Mouse (Mus musculus): ENCODE results near the gene Mast1. TPM values are rescaled to one million over a fixed set of nuclear protein-coding genes. Genes with fewer than 3 reads are reported as not detected.
"Not testable (repeated sequence)": the region's sequence is repeated elsewhere in the genome, so short reads cannot be mapped to it uniquely, and the experiment has no call there.

The Mast1 gene
- total RNA-seq, 2 experiments from 2014 or later, result not detected

DNA sequence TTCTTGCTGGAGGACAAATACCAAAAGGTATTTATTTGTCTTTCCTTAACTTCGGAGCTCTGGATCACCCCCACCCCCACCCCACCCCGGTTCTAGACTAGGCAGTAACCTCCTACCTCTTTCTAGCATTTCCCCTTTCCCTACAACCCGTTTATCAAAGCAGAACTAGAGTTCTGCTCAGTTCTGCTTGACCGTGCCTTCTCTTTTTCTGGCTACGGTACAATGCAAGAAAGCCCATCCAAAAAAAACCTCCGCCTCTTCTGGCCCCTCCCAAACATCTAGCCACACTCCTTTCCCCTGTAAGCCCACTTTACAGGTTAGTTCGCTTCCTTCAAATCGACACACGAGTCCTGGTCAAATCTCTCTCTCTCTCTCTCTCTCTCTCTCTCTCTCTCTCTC lies 23.7 kb downstream of the Mast1 start:
- no peak for ATAC-seq (replicated peaks; ENCODE audit: low FRiP score, poor library complexity, severe bottlenecking)

DNA sequence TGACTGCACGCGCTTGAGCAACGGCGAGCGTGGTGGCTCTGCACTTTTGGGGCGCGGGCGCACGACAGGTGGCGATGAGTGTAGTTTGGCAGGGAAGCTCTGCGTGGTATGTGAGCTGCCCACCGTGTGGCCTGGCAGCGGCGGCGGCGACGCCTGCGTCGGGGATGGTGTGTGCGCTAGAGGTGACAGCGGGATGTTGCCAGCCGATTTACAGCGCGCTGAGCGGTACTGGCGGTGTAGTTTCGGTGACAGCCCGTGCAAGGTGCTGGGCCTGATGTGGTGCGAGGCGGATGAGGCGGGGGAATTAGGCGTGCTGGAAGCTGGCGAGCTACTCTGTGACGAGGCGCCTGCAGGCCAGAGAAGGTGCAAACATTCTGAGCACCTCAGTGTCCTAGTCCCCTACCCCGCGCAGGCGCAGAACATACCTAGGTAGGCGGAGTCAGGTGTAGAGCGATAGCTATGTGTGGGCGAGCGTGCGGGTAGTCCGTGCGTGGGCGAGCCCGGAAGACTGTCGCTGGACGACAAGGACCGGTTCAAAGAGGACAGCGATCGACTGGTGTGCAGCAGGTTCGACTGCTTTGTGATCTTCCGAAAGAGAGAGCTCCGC lies 24.2 kb downstream of the Mast1 start:
- peak; percentile 57 for ATAC-seq (replicated peaks; ENCODE audit: low FRiP score, poor library complexity, severe bottlenecking)

DNA sequence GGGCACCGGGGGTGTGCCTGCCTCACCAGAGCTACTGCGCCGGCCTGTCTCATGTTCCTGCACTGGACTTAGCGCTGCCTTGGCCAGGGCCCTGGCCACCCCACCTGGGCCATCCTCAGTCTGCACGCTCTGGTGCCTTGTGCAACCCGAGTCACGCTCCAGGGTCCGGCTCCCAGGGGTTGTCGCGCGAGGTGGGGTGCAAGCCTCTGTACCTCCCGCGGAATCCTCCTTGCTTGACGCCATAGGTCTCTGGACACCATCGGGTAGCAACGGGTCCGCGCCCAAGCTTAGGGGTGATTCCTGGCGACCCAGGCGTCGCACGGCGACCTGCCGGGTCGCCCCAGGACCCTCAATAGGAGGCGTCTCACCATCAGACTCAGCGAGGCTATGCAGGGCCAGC lies 24.8 kb downstream of the Mast1 start:
- ATAC-seq (replicated peaks; ENCODE audit: low FRiP score, poor library complexity, severe bottlenecking), result no peak

DNA sequence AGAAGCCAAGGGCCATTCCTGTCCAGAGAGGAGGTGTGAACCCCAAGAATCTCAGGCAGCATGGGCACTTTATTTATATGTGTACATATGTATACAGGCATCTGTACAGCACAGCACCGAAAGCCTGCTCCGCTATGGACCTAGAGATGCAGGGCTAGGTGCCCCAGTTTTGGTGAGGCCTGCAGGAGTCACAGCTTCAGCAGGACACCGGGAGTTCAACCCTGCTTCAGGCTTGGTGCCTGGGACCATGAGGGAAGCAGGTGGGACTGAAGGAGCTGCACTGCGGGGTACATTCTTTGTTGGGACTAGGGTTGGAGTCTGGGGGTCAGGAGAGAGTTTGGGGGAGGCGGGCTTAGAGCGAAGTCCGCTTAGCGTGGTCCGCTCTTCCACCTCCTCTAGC lies 25.3 kb downstream of the Mast1 start:
- no peak for ATAC-seq (replicated peaks; ENCODE audit: low FRiP score, poor library complexity, severe bottlenecking)

DNA sequence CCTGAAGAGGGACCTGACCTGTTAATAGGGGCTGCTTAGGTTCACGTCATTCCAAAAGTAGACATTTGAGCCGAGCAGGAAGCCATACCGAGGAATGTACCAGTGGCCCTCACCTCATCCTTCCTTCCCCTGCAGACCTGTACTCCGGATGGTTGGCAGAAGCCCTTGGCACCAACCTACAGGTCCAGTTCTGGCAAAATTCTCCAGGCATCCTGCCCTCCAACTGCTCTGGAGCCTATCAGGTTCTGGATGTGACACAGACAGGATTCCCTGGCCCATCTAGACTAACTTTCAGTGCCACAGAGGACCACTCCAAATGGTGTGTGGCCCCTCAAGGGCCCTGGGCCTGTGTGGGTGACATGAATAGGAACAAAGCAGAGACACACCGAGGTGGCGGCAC lies 26.6 kb downstream of the Mast1 start:
- ATAC-seq (replicated peaks; ENCODE audit: low FRiP score, poor library complexity, severe bottlenecking), result no peak

DNA sequence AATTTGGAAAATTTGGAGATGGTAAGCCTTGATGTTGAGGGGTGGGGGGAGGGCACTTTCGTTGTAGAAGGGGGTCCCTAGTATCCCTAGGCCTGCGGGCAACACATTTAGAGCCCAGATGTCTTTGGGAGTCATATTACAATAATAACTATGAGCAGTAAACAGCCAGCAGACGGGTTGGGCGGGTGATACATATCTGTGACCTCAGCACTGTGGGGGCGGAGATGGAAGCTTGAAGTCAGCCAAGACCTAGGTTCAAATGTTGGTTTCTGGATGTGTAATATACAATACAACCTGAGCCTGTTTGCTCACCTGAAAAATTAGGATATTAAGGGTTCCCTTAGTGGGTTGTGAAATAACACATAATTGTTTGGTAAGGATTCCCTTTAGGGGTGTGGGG lies 27.2 kb downstream of the Mast1 start:
- peak; percentile 46 for ATAC-seq (replicated peaks; ENCODE audit: low FRiP score, poor library complexity, severe bottlenecking)

DNA sequence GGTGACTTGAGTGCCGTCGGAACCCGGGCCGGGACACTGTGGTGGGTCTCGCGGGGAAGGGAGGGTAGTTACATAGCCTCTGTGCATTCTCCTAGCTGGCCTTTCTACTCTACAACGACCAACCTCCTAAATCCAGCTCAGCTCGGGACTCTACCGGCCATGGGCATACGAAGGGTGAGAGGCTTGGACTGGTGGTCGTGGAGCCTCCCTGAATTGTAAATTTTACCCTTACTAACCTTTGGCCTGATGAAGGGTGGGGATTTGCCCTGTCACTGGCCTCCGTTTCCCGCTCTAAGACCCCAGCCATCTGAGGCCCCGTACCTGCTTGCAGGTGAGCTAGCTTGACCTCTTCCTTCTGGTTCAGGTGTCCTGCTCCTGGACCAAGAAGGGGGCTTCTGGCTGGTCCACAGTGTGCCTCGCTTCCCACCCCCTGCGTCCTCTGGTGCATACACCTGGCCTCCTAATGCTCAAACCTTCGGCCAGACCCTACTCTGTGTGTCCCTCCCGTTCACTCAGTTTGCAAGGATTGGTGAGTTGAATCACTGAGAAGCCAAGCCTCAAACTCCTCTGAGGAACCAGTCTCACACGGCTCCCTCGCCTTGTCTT lies 27.9 kb downstream of the Mast1 start:
- no peak for ATAC-seq (replicated peaks; ENCODE audit: low FRiP score, poor library complexity, severe bottlenecking)

DNA sequence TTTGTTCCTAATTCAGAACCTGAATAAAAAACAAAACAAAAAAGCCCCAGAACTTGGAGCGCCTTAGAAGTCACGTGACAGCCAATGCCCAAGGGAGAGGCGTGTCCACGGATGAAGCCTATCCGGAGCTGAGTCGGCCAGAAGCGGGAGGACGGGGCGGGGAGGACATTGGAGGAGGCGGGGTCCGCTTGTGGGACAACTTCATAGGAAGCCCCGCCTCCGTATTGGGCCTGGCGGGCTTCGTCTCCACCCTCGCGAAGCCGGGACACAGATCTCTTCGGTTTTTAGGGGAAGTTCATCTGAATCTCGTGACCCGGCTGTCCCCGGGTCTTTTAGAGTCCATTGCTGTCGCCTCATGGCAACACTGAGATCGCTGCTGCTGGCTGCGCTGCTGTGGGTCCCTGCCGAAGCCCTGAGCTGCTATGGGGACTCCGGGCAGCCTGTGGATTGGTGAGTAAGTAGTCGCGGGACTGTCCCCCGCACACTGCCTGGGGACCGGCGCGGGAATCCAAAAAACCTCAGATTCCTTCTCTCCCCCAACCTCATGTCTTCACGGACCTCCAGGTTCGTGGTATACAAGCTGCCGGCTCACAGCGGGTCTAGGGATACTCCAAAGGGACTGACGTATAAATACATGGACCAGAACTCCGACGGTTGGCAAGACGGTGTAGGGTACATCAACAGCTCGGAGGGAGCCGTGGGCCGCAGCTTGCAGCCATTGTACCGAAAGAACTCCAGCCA lies 28.6 kb downstream of the Mast1 start, which contains the start of gene Dnase2a:
TSS of gene Dnase2a (plus strand) at position 140 of the 741 bp plus-strand sequence.
- ATAC-seq (replicated peaks; ENCODE audit: low FRiP score, poor library complexity, severe bottlenecking), result peak; percentile 84

DNA sequence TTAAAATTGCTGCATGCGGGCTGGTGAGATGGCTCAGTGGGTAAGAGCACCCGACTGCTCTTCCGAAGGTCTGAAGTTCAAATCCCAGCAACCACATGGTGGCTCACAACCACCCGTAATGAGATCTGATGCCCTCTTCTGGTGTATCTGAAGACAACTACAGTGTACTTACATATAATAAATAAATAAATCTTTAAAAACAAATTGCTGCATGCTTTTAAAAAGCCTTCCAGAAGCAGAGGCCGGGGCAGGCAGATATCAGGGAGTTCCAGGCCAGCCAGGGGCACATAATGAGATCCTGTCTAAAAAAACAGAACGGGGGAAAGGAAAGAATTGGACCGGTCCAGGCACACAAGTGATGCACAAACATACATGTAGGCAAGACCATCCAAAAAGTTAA lies 29.2 kb downstream of the Mast1 start:
- ATAC-seq (replicated peaks; ENCODE audit: low FRiP score, poor library complexity, severe bottlenecking), result not testable (repeated sequence)

DNA sequence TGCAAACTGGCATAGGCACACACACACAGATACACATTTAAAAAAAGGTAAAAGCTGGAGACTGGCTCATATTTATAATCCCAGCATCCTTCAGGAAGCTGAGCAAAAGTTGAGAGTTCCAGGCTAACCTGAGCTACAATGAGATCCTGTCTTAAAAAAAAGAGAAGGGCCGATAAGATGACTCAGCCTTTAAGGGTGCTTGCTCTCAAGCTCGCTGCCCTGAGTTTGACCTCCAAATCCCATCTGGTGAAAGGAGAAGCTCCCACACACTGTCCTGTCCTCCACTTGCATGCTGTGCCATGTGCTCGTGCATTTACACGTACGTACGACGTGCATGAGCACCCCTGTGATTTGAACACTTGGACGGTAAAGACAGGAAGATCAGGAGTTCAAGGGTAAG lies 29.7 kb downstream of the Mast1 start:
- no peak for ATAC-seq (replicated peaks; ENCODE audit: low FRiP score, poor library complexity, severe bottlenecking)

DNA sequence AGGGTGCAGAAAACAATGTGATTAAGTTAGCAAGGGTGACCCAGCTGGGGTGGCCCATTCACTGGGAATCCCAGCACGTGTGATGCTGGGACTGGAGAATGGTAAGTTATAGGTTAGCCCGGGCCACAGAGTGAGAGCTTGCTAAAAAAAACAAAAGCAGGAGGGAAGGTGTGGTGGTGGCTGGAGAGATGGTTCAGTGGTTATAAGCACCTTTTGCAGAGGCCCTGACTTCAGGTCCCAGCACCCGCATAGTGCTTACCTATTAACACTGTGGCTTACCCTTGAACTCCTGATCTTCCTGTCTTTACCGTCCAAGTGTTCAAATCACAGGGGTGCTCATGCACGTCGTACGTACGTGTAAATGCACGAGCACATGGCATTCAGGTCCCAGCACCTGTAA lies 30.1 kb downstream of the Mast1 start:
- ATAC-seq (replicated peaks; ENCODE audit: low FRiP score, poor library complexity, severe bottlenecking), result no peak

DNA sequence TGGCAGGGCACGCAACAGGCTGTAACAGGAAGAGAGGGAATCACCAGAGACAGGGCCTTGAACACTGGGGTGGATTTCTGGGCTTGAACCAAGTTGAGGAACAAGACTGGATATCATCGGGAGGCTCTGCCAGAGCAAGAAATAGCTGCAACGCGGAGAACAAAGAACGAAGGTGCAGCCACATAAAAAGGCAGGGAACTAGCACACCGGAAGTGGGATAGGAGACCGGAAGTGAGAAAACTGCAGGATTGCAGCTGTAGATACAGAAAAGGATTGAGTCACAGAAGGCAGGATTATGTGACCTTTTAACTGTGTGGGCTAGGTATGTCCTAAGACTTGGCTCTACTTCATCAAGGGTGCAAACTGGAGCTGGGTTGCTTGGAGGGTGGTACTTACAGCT lies 32.8 kb downstream of the Mast1 start:
- no peak for ATAC-seq (replicated peaks; ENCODE audit: low FRiP score, poor library complexity, severe bottlenecking)

DNA sequence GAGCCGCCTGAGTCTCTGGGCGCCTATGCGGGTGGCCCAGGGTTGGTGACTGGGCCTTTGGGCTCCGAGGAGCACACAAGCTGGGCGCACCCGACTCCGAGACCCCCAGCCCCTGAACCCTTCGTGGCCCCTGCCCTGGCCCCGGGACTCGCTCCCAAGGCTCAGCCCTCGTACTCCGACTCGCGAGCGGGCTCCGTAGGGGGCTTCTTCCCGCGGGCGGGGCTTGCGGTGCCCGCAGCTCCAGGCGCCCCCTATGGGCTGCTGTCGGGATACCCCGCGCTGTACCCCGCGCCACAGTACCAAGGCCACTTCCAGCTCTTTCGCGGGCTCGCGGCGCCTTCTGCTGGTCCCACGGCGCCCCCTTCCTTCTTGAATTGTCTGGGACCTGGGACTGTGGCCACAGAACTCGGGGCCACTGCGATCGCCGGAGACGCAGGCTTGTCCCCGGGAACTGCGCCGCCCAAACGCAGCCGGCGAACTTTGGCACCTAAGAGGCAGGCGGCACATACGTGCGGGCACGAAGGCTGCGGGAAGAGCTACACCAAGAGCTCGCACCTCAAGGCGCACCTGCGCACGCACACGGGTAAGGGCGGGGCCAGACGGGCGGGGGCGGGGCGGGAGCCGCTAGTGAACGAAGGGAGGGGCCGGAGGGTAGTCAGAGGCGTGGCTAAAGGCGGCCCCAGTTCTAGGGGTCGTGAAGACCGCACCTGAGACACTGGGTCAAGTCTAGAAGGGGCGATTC lies 34.1 kb downstream of the Mast1 start:
- ATAC-seq (replicated peaks; ENCODE audit: low FRiP score, poor library complexity, severe bottlenecking), result peak; percentile 64

DNA sequence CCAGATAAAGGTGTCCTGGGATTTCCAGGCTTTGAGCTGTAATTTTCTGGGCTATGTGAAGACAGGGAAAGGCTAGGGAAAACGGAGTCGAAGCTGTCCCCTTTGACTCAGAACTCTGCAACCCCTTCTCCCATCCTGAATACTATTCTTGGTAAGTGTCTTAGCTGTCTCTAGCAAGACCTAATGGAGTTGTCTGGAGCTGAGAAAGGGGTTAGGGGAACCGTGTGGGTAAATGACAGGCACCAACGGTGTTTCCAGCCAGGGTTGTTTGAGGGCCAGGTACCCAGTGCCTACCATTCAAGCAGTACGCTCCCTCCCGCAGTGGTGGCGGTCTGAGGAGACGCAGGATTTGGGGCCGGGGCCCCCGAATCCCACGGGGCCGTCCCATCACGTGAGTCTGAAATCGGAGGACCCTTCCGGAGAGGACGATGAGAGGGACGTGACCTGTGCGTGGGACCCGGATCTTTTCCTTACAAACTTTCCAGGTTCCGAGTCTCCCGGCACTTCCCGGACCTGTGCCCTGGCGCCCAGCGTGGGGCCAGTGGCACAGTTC lies 34.7 kb downstream of the Mast1 start:
- no peak for ATAC-seq (replicated peaks; ENCODE audit: low FRiP score, poor library complexity, severe bottlenecking)

DNA sequence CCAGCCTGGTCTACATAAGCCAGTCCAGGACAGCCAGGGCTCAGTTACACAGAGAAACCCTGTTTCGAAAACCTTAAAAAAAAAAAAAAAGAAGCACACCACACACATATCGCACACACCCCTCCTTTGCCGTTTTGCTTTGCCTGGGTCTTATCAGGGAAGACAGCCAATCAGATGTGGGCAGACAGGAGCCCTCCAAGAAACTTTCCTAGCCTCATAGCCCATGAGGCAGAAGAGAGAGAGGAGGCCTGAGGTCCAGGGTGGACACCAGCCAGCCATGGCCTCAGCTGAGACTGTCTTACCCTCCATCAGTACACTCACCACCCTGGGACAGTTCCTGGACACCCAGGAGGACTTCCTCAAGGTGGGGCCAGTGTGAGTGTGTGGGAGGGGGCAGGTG lies 35.4 kb downstream of the Mast1 start, which contains the start of gene Klf1:
TSS of gene Klf1 (plus strand) at position 177 of the 400 bp plus-strand sequence.
- peak; percentile 75 for ATAC-seq (replicated peaks; ENCODE audit: low FRiP score, poor library complexity, severe bottlenecking)

DNA sequence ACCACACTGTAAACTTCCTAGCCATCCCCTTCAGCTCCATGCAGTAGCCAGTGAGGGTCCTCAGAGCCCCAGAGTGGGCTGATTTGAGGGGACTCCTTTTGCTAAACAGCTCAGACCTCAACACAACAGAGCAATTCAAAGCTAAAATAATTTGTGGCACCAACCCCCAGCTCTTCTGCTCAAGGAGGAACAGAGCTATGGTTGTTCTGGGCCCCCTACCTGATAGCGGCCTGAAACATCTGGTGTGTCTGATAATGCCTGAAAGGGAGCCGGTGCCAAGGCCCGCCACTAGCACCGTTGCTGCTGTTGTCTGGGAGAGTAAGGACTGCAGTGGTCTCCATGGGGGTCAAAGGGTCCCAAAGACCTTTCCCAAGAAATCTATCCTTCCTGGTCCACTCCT lies 36.1 kb downstream of the Mast1 start:
- ATAC-seq (replicated peaks; ENCODE audit: low FRiP score, poor library complexity, severe bottlenecking), result peak; percentile 78

DNA sequence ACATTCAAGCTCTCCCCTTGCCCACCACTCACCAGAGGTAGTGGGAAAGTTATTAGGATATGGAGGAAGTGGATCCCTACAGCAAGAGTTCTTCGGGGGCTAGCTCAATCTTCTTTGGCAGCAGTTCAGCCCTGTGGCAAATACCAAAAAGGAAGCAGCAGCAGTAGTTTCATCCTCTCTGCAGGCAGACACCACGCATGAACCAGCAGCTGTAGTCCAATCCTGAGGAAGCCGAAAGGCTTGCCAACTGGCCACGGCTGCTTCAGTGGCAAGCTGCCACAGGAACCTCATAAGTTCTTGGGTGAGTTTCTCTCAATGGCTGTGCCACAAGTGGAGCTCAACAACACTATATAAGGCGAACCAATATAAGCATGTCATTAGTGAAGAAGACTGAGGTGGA lies 41.2 kb downstream of the Mast1 start:
- no peak for ATAC-seq (replicated peaks; ENCODE audit: low FRiP score, poor library complexity, severe bottlenecking)

DNA sequence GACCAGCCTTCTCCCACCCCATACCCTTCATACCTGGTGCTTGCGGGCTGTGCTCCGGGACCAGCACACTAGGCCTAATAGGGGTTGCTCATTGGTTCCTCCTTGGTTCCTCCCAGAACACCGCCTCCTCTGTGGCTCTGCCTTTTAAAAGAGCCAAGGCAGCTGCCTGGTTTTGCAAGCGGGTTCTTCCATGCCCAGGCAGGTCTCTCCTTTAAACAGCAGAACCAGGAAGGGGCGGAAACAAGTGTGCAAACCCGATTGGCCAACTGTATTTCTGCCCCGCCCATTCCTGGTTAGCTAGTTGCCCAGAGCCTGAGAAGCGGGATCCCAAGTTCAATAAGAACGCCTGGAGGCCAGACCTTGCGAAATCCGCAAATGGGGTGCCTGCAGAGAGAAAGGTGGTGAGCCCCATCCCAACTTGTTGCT lies 43.4 kb downstream of the Mast1 start, which contains the start of gene Gcdh:
TSS of gene Gcdh (minus strand) at position 213 of the 426 bp plus-strand sequence.
- peak; percentile 95 for ATAC-seq (replicated peaks; ENCODE audit: low FRiP score, poor library complexity, severe bottlenecking)

DNA sequence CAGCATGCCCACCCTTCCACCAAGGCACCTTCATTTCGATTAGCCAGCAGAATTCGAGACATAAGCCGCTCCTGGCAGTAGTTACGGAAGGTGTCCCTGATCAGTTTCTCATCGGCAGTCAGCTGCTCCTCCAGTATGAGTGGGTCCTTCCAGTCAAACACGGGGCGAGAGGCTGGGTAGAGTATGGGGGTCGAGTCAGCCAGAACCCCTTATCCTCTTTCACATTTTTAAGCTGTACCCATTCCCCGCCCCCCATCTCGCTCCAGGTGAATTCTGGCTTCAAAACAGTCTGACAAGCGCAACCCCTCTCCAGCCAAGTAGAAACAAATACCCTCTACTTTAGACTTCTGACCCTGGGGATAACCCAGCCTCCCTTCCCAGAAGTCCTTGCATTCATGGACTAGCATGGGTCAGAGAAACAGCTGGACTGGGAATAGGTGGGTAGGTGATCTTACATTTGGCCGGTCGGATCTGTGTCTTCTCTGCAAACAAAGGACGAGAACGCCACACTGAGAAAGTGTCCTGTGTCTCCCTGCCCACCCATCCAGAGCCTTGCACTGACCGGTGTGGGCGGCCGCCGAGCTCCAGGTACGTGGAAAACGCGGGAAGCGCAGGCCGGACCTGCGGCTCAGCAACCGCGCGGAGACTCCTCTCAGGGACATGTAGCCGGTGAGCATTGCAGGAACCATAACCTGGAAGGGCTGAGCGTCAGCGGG lies 44.0 kb downstream of the Mast1 start:
- peak; percentile 59 for ATAC-seq (replicated peaks; ENCODE audit: low FRiP score, poor library complexity, severe bottlenecking)

Data from erythroid progenitor cell, adult 5-6 weeks (primary cell).